Mouse (Mus musculus) thymus, adult 2 months (tissue): ENCODE results near the gene Pou2f2. TPM values are rescaled to one million over a fixed set of nuclear protein-coding genes. Genes with fewer than 3 reads are reported as not detected.

Source experiments
- DNase-seq: peaks from one replicate; pipeline ENCODE4 v3.0.0; 2021
- H3K27ac ChIP-seq: fragments of 200-500 bp; 2 replicates; pipeline ENCODE4 v1.5.1; 2012; ENCODE audit warnings: low read length, control low read depth; ENCODE audit not compliant: control insufficient read depth, insufficient read depth
- H3K27me3 ChIP-seq: fragments of 200-500 bp; 2 replicates; pipeline ENCODE4 v1.6.1; 2012; ENCODE audit warnings: mild to moderate bottlenecking, low read length, moderate library complexity, mixed read lengths; ENCODE audit not compliant: control insufficient read depth, insufficient read depth
- H3K36me3 ChIP-seq: fragments of 200-500 bp; 2 replicates; pipeline ENCODE4 v1.6.1; 2012; ENCODE audit warnings: mild to moderate bottlenecking, low read length, moderate library complexity; ENCODE audit not compliant: control insufficient read depth, insufficient read depth
- H3K4me1 ChIP-seq: fragments of 200-500 bp; replicated peaks from 2 replicates; pipeline ENCODE4 v1.6.1; 2012; ENCODE audit warnings: low read length; ENCODE audit not compliant: control insufficient read depth, insufficient read depth
- H3K4me3 ChIP-seq: fragments of 200-500 bp; 2 replicates; pipeline ENCODE4 v1.5.1; 2012; ENCODE audit warnings: mild to moderate bottlenecking, low read length, control low read depth, moderate library complexity; ENCODE audit not compliant: control insufficient read depth, insufficient read depth
- CTCF ChIP-seq: fragments of 200-500 bp; IDR thresholded peaks from 2 replicates; pipeline ENCODE4 v1.5.1; 2012; ENCODE audit warnings: mild to moderate bottlenecking, control low read depth, low read length, moderate library complexity, borderline replicate concordance; ENCODE audit not compliant: control insufficient read depth, poor library complexity, insufficient read depth; ENCODE audit errors: extremely low read depth
- POLR2A ChIP-seq: fragments of 200-500 bp; IDR thresholded peaks from 2 replicates; pipeline ENCODE4 v1.6.1; 2012; ENCODE audit warnings: mild to moderate bottlenecking, low read length, control low read depth, moderate library complexity; ENCODE audit not compliant: control insufficient read depth, poor library complexity, insufficient read depth; ENCODE audit errors: extremely low read depth
- WGBS: fragments of 180-500 bp; shearing (Covaris S2); methylation state at CpG from one replicate; pipeline ENCODE4 v1.1.7; 2018; 5-methylcytosine and 5-hydroxymethylcytosine counted together
- polyA plus RNA-seq: library from polyadenylated mRNA; depleted of rRNA; stranded (reverse); fragments of >200 nt; gene quantifications from 2 replicates; pipeline ENCODE4 v1.2.3, GENCODE M21; 2012

The Pou2f2 gene
- polyA plus RNA-seq, 1 experiment, result 5.6 TPM

DNA sequence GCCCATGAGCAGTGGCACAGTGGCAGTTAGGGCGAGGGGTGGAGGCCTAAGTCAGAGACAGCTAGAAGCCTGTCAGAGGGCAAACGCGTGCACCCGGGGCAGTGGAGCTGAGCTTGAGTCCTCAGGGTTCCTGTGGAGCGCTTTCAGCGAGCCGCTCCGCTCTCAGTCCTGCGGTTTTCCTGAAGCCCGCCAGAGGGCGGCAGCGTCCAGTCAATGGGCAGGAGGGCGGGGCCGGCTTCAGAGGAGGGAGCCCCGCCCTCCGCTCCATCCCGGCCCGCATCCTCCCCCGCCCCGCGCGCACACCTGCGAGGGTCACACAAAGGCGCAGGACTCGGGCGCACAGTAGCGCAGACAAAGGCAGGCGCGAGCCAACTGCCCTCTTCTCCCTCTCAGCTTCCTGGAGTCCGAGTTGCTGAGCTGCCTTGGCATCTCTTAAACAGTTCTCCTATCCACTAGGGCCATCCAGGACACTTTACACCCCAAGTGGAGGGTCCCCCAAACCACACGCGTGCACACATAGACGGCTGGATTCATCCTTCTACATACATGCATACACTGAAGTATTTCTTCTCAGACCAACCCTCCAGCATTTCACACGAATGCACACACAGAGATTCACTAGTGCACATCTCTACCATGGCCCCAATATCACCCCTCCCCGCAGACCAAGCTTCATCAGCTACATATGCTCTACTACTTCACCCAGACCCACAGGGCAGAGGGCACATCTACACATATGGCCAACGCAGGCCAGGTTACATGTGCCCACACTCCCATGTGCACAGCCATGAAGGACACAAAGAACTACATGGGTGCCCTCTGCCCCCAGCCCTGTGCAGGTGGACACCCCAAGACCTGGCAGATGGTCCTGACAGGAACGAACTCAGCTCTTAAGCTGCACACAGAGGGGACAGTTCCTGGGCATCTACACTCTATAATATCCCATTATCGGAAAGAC is 46.2 kb downstream of the Pou2f2 start:
- H3K36me3 ChIP-seq, result no peaks in the 10 kb centered on the region
- peak overlapping the region; percentile 14; the same call in 1 of the 2 replicates for H3K27ac ChIP-seq
- TF ChIP-seq CTCF (peak; percentile 97), POLR2A (no peak)
- H3K4me1 ChIP-seq, result peaks cover 18% of the 10 kb centered on the region
- no peaks in the 10 kb centered on the region; the same call in 1 of the 2 replicates for H3K27me3 ChIP-seq
- H3K4me3 ChIP-seq, result peak overlapping the region; percentile 13; the same call in 1 of the 2 replicates
- peak; percentile 89 for DNase-seq
- WGBS, result 10% methylated on average over 38 of the region's 38 CpGs

DNA sequence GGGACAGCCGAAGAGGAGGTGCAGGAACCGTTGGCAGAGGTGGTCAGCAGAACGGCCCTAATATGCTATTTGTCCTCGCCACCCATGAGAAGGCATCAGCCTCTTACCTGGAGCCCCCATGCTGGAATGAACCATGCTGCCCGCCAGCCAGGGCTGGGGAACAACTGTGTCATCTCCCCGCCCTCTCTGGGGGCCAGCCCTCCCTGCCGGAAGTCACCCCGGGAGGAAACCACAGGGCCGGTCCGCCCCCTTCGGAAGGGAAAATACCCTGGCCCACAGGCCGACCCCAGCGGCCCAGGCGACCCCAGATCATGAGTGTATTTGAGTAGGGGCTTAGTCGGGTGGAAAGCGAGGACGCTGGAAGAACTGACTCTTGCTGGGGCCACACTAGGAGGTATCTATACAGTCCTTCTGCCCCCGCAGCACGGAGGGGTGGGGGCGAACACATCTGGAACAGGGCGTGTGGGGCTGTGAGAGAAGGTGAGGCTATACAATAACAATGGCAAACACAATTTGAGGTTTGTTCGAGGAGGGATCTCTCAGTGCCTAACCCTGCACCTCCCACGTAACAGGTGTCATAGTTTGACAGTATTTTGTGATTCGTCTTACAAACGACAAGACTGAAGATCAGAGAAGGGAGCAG is 47.1 kb downstream of the Pou2f2 start:
- Histone ChIP-seq H3K27me3 (no peaks in the 10 kb centered on the region; the same call in 1 of the 2 replicates), H3K4me1 (peaks cover 18% of the 10 kb centered on the region), H3K4me3 (peak overlapping the region; percentile 55), H3K27ac (peak overlapping the region; percentile 35), H3K36me3 (no peaks in the 10 kb centered on the region)
- DNase-seq, result peak; percentile 80
- 2% methylated on average over 25 of the region's 25 CpGs for WGBS
- TF ChIP-seq CTCF (0 out of 2 replicates have a peak, but pooled peaks have one; percentile 31), POLR2A (no peak)

DNA sequence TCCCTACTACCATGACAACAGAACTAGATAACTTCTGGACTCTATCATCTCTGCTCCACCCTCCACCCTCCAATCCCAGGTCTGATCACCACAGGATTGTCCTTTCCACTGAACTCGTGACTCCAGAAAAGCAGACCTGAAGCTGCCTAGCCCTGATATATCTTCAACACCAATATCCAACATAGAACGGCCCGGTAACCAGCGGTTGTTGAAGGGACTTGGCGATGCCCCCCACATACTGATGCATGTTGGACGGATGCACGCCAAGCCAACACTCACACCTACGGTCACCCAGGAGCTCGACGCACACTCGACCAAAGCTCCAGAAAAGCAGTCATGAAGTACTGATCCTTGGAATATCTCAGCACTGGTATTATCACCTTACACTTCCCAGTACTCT is 48.3 kb downstream of the Pou2f2 start:
- peaks cover 18% of the 10 kb centered on the region for H3K4me1 ChIP-seq
- H3K4me3 ChIP-seq, result no peak overlapping the region
- H3K27ac ChIP-seq, result no peak overlapping the region
- no peaks in the 10 kb centered on the region for H3K36me3 ChIP-seq
- no peak for TF ChIP-seq CTCF
- TF ChIP-seq POLR2A, result no peak
- DNase-seq, result no peak
- no peaks in the 10 kb centered on the region; the same call in 1 of the 2 replicates for H3K27me3 ChIP-seq
- 86% methylated on average over 11 of the region's 11 CpGs for WGBS

DNA sequence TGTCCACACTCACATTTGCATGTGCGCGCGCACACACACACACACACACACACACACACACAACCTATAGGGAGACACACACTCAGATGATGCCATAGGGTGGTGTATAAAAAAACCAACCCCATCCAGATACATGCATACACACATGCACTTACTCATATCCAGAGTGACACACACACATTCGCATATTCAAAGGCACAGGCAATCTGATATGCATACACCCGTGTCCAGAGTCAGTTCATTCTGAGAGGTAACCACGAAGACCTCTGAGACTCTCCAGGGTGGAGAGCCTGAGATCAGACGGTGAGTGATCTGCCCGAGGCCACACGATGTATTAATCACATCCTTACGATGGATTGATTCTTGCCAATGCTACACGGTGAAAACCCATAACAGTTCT is 49.0 kb downstream of the Pou2f2 start:
- peaks cover 21% of the 10 kb centered on the region for H3K4me1 ChIP-seq
- TF ChIP-seq CTCF, result no peak
- no peak for TF ChIP-seq POLR2A
- no peak overlapping the region for H3K4me3 ChIP-seq
- no peak overlapping the region for H3K27ac ChIP-seq
- no peaks in the 10 kb centered on the region; the same call in 1 of the 2 replicates for H3K27me3 ChIP-seq
- no peak for DNase-seq
- 73% methylated on average over 11 of the region's 11 CpGs for WGBS
- H3K36me3 ChIP-seq, result no peaks in the 10 kb centered on the region

DNA sequence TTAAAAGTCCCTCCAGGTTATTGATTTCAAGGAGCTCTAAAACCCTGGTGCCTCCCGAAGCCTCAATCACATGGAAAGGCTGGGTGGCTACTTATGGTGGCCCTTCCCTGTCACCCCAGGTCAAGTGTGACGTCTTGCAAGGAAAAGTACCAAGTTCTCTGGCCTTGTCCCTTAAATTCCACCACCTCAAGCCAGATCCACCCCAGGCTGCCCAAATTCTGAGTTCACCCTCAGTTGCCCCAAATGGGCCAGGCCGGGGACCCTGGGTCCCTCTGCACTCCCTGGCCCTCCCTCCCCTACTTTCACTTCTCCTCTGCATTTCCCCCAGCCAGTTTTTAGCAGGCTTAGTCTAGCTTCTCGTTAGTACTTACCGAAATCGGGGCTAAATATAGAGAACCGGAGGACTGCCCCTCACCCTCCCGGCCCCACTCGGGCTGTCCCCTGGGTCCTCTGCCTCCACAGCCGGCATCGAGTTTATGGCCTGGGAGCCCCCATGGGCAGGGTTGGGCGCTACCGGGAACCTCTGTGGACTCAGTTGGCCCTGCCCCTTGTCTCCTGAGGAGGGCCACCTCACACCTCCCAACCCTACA is 50.0 kb downstream of the Pou2f2 start:
- Histone ChIP-seq H3K36me3 (no peaks in the 10 kb centered on the region), H3K27ac (no peak overlapping the region), H3K4me3 (no peak overlapping the region), H3K4me1 (peaks cover 21% of the 10 kb centered on the region), H3K27me3 (no peaks in the 10 kb centered on the region; the same call in 1 of the 2 replicates)
- WGBS, result 30% methylated on average over 13 of the region's 13 CpGs
- TF ChIP-seq CTCF (no peak), POLR2A (no peak)
- no peak for DNase-seq

DNA sequence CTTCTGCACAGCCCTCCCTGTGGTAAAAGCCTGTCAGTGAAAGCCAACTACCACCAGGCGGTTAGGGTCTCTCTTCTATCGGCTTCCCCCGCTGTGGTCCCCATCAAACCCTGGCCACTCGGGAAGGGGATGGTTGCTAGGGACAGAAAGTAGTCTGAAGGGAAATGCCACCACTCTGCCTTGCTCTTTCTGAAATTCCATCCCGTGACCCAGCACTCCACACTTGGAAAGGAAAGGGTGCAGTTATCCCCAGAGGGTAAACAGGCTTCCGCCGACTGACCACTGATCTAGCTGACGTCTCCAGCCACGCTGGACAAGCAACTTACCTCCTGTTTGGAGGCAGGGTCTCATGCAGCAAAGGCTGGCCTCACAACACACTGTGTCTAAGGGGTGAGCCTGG is 51.6 kb downstream of the Pou2f2 start:
- no peak overlapping the region for H3K4me3 ChIP-seq
- no peak for TF ChIP-seq CTCF
- no peaks in the 10 kb centered on the region for H3K36me3 ChIP-seq
- no peak for DNase-seq
- H3K27ac ChIP-seq, result no peak overlapping the region
- WGBS, result 96% methylated on average over 9 of the region's 9 CpGs
- no peaks in the 10 kb centered on the region; the same call in 1 of the 2 replicates for H3K27me3 ChIP-seq
- peaks cover 17% of the 10 kb centered on the region for H3K4me1 ChIP-seq
